Mouse (Mus musculus): ENCODE results near the gene Limk1. TPM values are rescaled to one million over a fixed set of nuclear protein-coding genes. Genes with fewer than 3 reads are reported as not detected.
"Not testable (repeated sequence)": the region's sequence is repeated elsewhere in the genome, so short reads cannot be mapped to it uniquely, and the experiment has no call there.

The Limk1 gene
- polyA plus RNA-seq, 1 experiment from 2014 or later, result 0.99 TPM

DNA sequence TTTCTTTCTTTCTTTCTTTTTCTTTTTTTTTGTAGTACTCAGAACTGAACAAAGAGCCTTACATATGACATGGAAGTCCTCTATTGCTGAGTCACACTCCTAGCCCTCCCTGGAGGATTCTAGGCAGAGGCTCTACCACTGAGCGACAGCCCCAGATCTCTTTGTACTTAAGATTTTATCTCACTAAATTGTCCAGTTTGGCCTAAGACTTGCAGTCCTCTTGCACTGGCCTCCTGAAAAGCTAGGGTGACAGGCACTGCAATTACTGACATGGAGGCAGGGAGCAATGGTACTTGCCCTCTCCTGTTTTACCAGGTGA, 16.2 kb downstream of the Limk1 start:
- no peaks in the 10 kb centered on the region for H3K9me3 ChIP-seq (replicated peaks; ENCODE audit: control insufficient read depth, low read length)
- no peaks in the 10 kb centered on the region for H3K27me3 ChIP-seq (ENCODE audit: control insufficient read depth, insufficient read depth, low read depth, low read length)
- 73% methylated on average over 1 of the region's 1 CpGs for WGBS (ENCODE audit: insufficient replicate concordance)
- H3K9ac ChIP-seq (ENCODE audit: low read depth, low read length), result no peak overlapping the region
- H3K27ac ChIP-seq (ENCODE audit: low read length), result no peak overlapping the region
- no peak for ATAC-seq (ENCODE audit: low read depth)
- no peak overlapping the region for H3K4me2 ChIP-seq (ENCODE audit: low read depth, low read length)
- H3K4me1 ChIP-seq (ENCODE audit: control insufficient read depth, low read depth, low read length), result peaks cover 9% of the 10 kb centered on the region
- H3K36me3 ChIP-seq (ENCODE audit: control insufficient read depth, insufficient read depth), result no peaks in the 10 kb centered on the region
- H3K4me3 ChIP-seq (ENCODE audit: low read depth, low read length), result no peak overlapping the region

DNA sequence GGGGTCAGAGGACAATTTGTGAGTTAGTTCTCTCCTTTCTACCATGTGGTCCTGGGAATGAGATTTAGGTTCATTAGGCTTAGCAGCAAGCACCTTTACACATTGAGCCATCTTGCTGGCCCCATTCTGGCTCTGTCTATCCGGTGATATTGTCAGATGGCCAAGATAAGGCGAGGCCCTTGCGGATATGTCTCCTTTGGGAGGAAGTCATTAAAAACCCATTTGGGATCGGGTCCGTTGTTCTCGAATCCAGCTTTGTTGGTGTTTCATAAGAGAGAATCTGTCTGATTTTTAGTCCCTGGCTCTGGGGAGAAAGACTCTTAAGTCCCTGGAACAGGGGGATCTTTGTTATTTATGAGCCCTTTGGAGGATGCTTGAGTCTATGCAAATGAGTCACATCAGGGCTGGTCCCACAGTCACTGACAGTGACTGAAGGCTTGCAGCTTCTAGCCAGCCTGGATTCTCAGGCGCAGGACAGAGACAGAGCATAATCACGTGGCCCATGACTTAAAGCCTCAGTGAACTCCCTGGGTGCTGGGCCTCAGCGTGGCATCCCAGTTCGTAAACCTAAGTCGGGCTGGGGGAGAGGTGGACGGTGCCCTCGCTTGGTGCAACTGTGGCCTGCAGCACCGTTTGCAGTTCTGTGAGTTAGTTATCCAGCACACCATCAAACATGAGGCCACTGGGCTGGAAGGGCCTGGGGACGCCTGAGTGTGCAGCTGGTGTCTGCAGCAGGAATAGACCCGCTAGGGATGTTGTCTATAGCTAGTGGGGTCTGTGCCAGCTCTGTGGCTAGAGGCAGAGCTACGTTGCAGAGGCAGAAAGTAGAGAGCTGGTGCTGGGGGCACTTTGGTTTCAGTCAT, 16.8 kb downstream of the Limk1 start:
- Histone ChIP-seq H3K4me2 (ENCODE audit: low read depth, low read length) (no peak overlapping the region), H3K9me3 (replicated peaks; ENCODE audit: control insufficient read depth, low read length) (no peaks in the 10 kb centered on the region), H3K36me3 (ENCODE audit: control insufficient read depth, insufficient read depth) (no peaks in the 10 kb centered on the region), H3K27me3 (ENCODE audit: control insufficient read depth, insufficient read depth, low read depth, low read length) (no peaks in the 10 kb centered on the region), H3K27ac (ENCODE audit: low read length) (no peak overlapping the region), H3K9ac (ENCODE audit: low read depth, low read length) (no peak overlapping the region), H3K4me3 (ENCODE audit: low read depth, low read length) (no peak overlapping the region), H3K4me1 (ENCODE audit: control insufficient read depth, low read depth, low read length) (peaks cover 7% of the 10 kb centered on the region)
- 71% methylated on average over 17 of the region's 17 CpGs for WGBS (ENCODE audit: insufficient replicate concordance)
- ATAC-seq (ENCODE audit: low read depth), result no peak

DNA sequence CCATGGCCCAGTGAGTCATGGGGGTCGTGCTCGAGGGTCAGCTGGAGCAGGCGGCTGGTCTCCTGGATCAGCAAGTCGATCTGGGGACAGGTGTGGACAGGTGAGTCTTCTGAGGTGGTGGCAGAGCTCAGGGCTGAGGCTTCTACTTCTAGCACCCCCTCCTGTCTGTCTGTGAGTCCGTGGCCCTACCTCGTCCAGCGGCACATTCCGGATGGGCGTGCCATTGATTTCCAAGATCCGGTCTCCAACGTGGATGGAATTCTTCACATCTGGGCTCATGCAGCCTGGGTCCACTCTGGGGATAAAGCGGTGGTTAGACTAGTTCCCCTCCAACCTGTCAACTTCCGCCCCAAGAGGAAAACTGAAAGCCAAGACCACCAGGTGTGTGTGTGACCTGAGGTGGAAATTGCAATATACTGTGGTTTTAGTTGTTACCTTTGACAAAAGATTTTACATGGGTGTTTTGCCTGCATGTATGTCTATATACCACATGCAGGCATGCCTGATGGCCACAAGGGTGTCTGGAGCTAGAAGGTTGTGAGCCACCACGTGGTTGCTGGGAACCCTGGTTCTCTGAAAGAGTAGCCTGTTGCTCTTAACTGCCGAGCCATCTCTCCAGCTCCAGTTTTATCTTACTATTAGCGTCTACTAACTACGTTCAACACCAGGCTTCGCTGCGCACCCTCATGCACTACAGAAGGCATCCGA, 19.2 kb downstream of the Limk1 start:
- H3K36me3 ChIP-seq (ENCODE audit: control insufficient read depth, insufficient read depth), result no peaks in the 10 kb centered on the region
- no peak overlapping the region for H3K9ac ChIP-seq (ENCODE audit: low read depth, low read length)
- H3K4me1 ChIP-seq (ENCODE audit: control insufficient read depth, low read depth, low read length), result no peaks in the 10 kb centered on the region
- H3K27ac ChIP-seq (ENCODE audit: low read length), result no peak overlapping the region
- no peaks in the 10 kb centered on the region for H3K9me3 ChIP-seq (replicated peaks; ENCODE audit: control insufficient read depth, low read length)
- WGBS (ENCODE audit: insufficient replicate concordance), result 70% methylated on average over 20 of the region's 20 CpGs
- no peak for ATAC-seq (ENCODE audit: low read depth)
- no peaks in the 10 kb centered on the region for H3K27me3 ChIP-seq (ENCODE audit: control insufficient read depth, insufficient read depth, low read depth, low read length)
- H3K4me3 ChIP-seq (ENCODE audit: low read depth, low read length), result no peak overlapping the region
- no peak overlapping the region for H3K4me2 ChIP-seq (ENCODE audit: low read depth, low read length)

DNA sequence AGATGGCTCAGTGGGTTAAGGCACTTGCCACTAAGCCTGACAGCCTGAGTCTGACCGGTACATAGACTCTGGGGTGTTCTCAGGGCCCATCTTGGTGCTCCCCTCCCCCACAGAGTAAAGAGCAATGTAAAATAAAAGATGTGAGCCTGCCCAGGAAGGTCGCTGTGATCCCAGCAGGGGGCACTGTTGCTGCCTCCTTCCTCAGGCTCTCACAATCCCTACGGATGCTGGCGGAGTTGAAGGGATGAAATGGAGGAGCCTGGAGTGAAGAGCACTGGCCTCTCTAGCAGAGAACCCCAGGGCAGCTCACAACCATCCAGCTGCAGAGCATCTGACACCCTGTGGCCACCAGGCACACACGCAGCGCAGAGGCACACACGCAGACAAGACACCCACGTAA, 19.9 kb downstream of the Limk1 start:
- no peak overlapping the region for H3K9ac ChIP-seq (ENCODE audit: low read depth, low read length)
- no peak overlapping the region for H3K4me2 ChIP-seq (ENCODE audit: low read depth, low read length)
- WGBS (ENCODE audit: insufficient replicate concordance), result 71% methylated on average over 8 of the region's 8 CpGs
- H3K27me3 ChIP-seq (ENCODE audit: control insufficient read depth, insufficient read depth, low read depth, low read length), result no peaks in the 10 kb centered on the region
- ATAC-seq (ENCODE audit: low read depth), result no peak
- no peaks in the 10 kb centered on the region for H3K4me1 ChIP-seq (ENCODE audit: control insufficient read depth, low read depth, low read length)
- no peak overlapping the region for H3K27ac ChIP-seq (ENCODE audit: low read length)
- H3K36me3 ChIP-seq (ENCODE audit: control insufficient read depth, insufficient read depth), result no peaks in the 10 kb centered on the region
- no peaks in the 10 kb centered on the region for H3K9me3 ChIP-seq (replicated peaks; ENCODE audit: control insufficient read depth, low read length)
- H3K4me3 ChIP-seq (ENCODE audit: low read depth, low read length), result no peak overlapping the region

DNA sequence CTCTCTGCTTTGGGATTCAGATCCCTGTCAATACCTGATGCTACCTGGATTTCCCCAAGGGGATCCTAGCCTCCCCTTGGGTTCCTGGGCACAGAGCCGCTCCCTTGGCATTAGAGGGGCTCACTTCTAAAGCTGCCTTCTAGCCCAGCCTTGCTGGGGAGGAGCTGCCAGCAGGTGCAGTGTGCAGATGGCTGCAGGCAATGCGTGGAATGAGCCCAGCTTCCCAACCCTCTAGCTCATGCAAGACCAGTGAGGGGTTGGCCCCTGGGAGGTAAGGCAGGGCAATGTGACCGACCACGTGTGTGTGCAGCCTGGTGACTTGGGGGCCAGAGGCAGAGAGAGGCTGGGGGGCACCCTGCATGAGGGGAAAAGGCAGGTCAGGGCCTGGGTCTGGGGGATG, 31.7 kb downstream of the Limk1 start:
- Histone ChIP-seq H3K27me3 (ENCODE audit: control insufficient read depth, insufficient read depth, low read depth, low read length) (no peaks in the 10 kb centered on the region), H3K9me3 (replicated peaks; ENCODE audit: control insufficient read depth, low read length) (no peaks in the 10 kb centered on the region), H3K36me3 (ENCODE audit: control insufficient read depth, insufficient read depth) (no peaks in the 10 kb centered on the region), H3K27ac (ENCODE audit: low read length) (no peak overlapping the region), H3K9ac (ENCODE audit: low read depth, low read length) (no peak overlapping the region), H3K4me2 (ENCODE audit: low read depth, low read length) (no peak overlapping the region), H3K4me1 (ENCODE audit: control insufficient read depth, low read depth, low read length) (no peaks in the 10 kb centered on the region), H3K4me3 (ENCODE audit: low read depth, low read length) (no peak overlapping the region)
- WGBS (ENCODE audit: insufficient replicate concordance), result 63% methylated on average over 4 of the region's 4 CpGs
- no peak for ATAC-seq (ENCODE audit: low read depth)

DNA sequence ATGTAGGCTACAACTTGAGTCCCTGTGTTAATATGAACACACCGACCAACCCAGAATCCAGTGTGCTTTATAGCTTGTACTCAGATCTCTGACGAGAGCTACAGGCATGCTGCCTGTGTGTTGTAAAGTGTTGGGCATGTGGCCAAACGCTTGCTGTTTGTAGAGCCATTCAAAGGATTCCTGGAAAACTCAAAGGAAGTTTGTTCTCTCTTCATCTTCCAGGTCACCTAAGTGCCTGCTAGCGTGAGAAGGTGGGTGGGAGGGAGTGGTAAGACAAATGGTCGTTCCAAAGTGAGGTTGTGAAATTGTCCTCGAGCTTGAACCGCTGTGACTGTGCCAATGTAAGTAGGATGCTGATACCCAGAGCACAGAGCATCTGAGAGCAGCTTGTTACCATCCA, 36.4 kb downstream of the Limk1 start:
- ATAC-seq (ENCODE audit: low read depth), result no peak
- Histone ChIP-seq H3K4me1 (ENCODE audit: control insufficient read depth, low read depth, low read length) (no peaks in the 10 kb centered on the region), H3K9me3 (replicated peaks; ENCODE audit: control insufficient read depth, low read length) (no peaks in the 10 kb centered on the region), H3K27ac (ENCODE audit: low read length) (no peak overlapping the region), H3K27me3 (ENCODE audit: control insufficient read depth, insufficient read depth, low read depth, low read length) (no peaks in the 10 kb centered on the region), H3K4me2 (ENCODE audit: low read depth, low read length) (no peak overlapping the region), H3K4me3 (ENCODE audit: low read depth, low read length) (no peak overlapping the region), H3K9ac (ENCODE audit: low read depth, low read length) (no peak overlapping the region), H3K36me3 (ENCODE audit: control insufficient read depth, insufficient read depth) (no peaks in the 10 kb centered on the region)
- 49% methylated on average over 7 of the region's 7 CpGs for WGBS (ENCODE audit: insufficient replicate concordance)

DNA sequence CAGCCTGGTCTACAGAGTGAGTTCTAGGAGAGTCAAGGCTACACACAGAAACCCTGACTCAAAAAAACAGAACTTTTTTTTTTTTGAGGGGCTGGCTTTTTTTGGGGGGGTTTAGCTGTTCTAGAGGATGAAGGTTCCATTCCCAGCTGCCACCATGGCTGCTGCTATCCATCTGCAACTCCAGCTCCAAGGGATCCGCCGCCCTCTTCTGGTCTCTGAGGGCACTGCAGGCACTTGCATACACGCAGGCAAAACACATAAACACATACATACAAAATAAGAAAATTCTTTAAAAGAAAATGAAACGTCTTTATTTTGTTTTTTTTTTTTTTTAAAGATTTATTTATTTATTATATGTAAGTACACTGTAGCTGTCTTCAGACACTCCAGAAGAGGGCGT, 37.5 kb downstream of the Limk1 start:
- no peak overlapping the region for H3K4me2 ChIP-seq (ENCODE audit: low read depth, low read length)
- no peak overlapping the region for H3K27ac ChIP-seq (ENCODE audit: low read length)
- no peak for ATAC-seq (ENCODE audit: low read depth)
- no peaks in the 10 kb centered on the region for H3K36me3 ChIP-seq (ENCODE audit: control insufficient read depth, insufficient read depth)
- H3K9me3 ChIP-seq (replicated peaks; ENCODE audit: control insufficient read depth, low read length), result no peaks in the 10 kb centered on the region
- no peak overlapping the region for H3K4me3 ChIP-seq (ENCODE audit: low read depth, low read length)
- H3K27me3 ChIP-seq (ENCODE audit: control insufficient read depth, insufficient read depth, low read depth, low read length), result no peaks in the 10 kb centered on the region
- H3K9ac ChIP-seq (ENCODE audit: low read depth, low read length), result no peak overlapping the region
- H3K4me1 ChIP-seq (ENCODE audit: control insufficient read depth, low read depth, low read length), result no peaks in the 10 kb centered on the region
- WGBS (ENCODE audit: insufficient replicate concordance), result 30% methylated on average over 4 of the region's 5 CpGs

DNA sequence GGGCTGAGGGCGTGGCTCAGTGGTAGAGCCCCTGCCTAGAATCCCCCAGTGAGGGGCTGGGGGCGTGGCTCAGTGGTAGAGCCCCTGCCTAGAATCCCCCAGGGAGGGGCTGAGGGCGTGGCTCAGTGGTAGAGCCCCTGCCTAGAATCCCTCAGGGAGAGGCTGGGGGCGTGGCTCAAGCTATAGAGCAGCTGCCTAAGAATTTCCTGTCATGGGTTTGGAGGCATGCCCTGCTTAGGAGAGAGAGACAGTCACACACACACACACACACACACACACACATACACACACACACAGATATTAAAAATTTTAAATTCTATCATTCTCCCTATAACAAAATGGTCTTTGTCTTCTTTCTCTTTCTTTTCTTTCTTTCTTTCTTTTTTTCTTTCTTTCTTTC, 39.4 kb downstream of the Limk1 start:
- not testable (repeated sequence) for ATAC-seq (ENCODE audit: low read depth); H3K4me1 ChIP-seq (ENCODE audit: control insufficient read depth, low read depth, low read length); H3K4me2 ChIP-seq (ENCODE audit: low read depth, low read length); H3K9ac ChIP-seq (ENCODE audit: low read depth, low read length); H3K36me3 ChIP-seq (ENCODE audit: control insufficient read depth, insufficient read depth); H3K9me3 ChIP-seq (replicated peaks; ENCODE audit: control insufficient read depth, low read length); H3K27ac ChIP-seq (ENCODE audit: low read length); H3K4me3 ChIP-seq (ENCODE audit: low read depth, low read length); H3K27me3 ChIP-seq (ENCODE audit: control insufficient read depth, insufficient read depth, low read depth, low read length)
- 68% methylated on average over 3 of the region's 4 CpGs for WGBS (ENCODE audit: insufficient replicate concordance)

DNA sequence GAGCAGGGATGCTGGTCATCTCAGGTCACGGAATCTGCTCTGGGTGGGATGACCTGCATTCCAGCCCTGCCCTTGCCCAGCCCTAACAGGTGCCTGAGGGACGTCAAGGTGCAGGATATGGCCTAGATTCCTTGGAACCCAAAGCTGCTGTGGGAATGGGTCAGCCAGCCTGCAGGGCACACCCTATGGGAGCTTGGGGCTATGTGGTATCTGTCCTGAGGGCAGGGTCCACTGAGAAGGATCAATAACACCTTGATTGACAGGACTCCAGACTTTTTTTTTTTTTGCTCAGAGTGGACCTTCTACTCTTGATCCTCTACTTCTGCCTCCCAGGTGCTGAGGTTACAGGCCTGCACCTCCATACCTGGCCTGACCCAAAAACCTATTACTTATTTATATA, 41.0 kb downstream of the Limk1 start:
- Histone ChIP-seq H3K27me3 (ENCODE audit: control insufficient read depth, insufficient read depth, low read depth, low read length) (no peaks in the 10 kb centered on the region), H3K4me3 (ENCODE audit: low read depth, low read length) (no peak overlapping the region), H3K27ac (ENCODE audit: low read length) (no peak overlapping the region), H3K36me3 (ENCODE audit: control insufficient read depth, insufficient read depth) (no peaks in the 10 kb centered on the region), H3K9ac (ENCODE audit: low read depth, low read length) (no peak overlapping the region), H3K4me1 (ENCODE audit: control insufficient read depth, low read depth, low read length) (peaks cover 4% of the 10 kb centered on the region; the same call in 1 of the 2 replicates), H3K4me2 (ENCODE audit: low read depth, low read length) (no peak overlapping the region), H3K9me3 (replicated peaks; ENCODE audit: control insufficient read depth, low read length) (no peaks in the 10 kb centered on the region)
- peak; percentile 70 for ATAC-seq (ENCODE audit: low read depth)
- WGBS (ENCODE audit: insufficient replicate concordance), result 60% methylated on average over 2 of the region's 2 CpGs
